Mouse (Mus musculus): ENCODE measurements around the gene Pirb.

GRCm38 (mm10) chr7:3665215-3666114 is 54.7 kb downstream of the Pirb start, which contains the start of gene Leng1:
- no peak for TF ChIP-seq CTCF (conservative IDR thresholded peaks at IDR 0.05; ENCODE audit: low read length)
- TF ChIP-seq NANOG (IDR thresholded peaks at IDR 0.05; ENCODE audit: borderline replicate concordance, low read length) = no peak

All from E14TG2a.4 (cell line).